Mouse (Mus musculus): ENCODE results near the gene Ncor1. TPM values are rescaled to one million over a fixed set of nuclear protein-coding genes. Genes with fewer than 3 reads are reported as not detected.

The Ncor1 gene
- 73.7 and 76.2 TPM in 2 replicates for polyA plus RNA-seq (2012; rRNA removed)

- Histone ChIP-seq H3K27me3 (ENCODE audit: control insufficient read depth, insufficient read depth, low read length) (no peaks in the 10 kb centered on the region), H3K4me1 (ENCODE audit: control insufficient read depth, insufficient read depth, low read length) (no peaks in the 10 kb centered on the region; the same call in 1 of the 2 replicates), H3K27ac (ENCODE audit: control insufficient read depth, insufficient read depth, low read depth, low read length) (peak within 1 kb of the TSS; percentile 86), H3K4me3 (ENCODE audit: control insufficient read depth, low read depth, low read length) (peak within 1 kb of the TSS; percentile 97), H3K36me3 (ENCODE audit: control insufficient read depth, insufficient read depth, low read length) (no peaks in the 10 kb centered on the region)
- no peak for TF ChIP-seq CTCF (IDR thresholded peaks at IDR 0.05; ENCODE audit: control insufficient read depth, insufficient read depth, insufficient replicate concordance, low read depth, low read length)
- TF ChIP-seq POLR2A (IDR thresholded peaks at IDR 0.05; ENCODE audit: control insufficient read depth, low read depth, low read length) = peak; percentile 75
Observed at GRCm38 (mm10) chr11:62458276-62458724, at the start of gene Ncor1, which contains the start of gene Pigl. Gene Ncor1 (minus strand): TSS chr11:62458541. Gene Pigl (plus strand): TSS chr11:62458460.

DNA sequence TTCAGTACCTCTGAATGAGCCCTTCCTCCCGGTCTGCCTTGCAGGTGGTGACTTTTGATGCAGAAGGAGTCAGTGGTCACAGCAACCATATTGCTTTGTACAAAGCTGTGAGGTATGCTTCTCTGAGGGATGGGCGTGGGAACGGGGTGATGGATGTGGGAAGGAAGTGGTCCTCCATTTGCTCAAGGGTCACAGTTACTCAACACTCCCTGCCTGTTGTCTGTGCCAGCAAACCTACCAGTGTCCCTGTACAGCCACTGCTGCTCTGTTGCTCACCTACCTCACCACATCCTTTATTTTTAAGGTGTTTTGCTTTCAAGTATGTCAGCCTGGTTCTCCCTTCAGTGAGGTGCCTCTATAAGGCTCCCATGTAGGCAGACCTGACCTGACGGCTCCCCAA is 49.3 kb upstream of the Ncor1 start:
- no peak overlapping the region for H3K27ac ChIP-seq (ENCODE audit: control insufficient read depth, insufficient read depth, low read depth, low read length)
- TF ChIP-seq POLR2A (IDR thresholded peaks at IDR 0.05; ENCODE audit: control insufficient read depth, low read depth, low read length) (no peak), CTCF (IDR thresholded peaks at IDR 0.05; ENCODE audit: control insufficient read depth, insufficient read depth, insufficient replicate concordance, low read depth, low read length) (no peak)
- no peaks in the 10 kb centered on the region for H3K36me3 ChIP-seq (ENCODE audit: control insufficient read depth, insufficient read depth, low read length)
- H3K4me3 ChIP-seq (ENCODE audit: control insufficient read depth, low read depth, low read length) = no peak overlapping the region
- H3K4me1 ChIP-seq (ENCODE audit: control insufficient read depth, insufficient read depth, low read length) = no peaks in the 10 kb centered on the region
- H3K27me3 ChIP-seq (ENCODE audit: control insufficient read depth, insufficient read depth, low read length) = no peaks in the 10 kb centered on the region

DNA sequence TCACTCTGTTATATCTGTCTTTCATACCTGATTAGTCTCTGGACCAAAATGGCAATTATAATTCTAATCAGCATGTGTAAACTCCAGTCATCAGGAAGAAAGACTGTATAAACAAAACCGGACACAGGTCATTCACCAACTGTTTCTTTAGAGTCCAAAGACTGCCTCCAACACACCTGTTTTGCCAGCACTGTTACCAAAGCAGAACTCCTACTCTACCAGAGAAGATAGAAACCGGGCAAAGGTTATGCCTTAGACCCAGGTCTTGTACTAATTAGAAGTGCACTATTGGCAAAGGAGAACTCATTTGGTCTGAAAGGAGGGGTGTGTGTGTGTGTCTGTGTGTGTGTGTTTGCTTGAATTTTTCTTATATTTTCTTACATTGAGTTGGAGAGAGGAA is 42.2 kb upstream of the Ncor1 start:
- TF ChIP-seq POLR2A (IDR thresholded peaks at IDR 0.05; ENCODE audit: control insufficient read depth, low read depth, low read length) = no peak
- no peak for TF ChIP-seq CTCF (IDR thresholded peaks at IDR 0.05; ENCODE audit: control insufficient read depth, insufficient read depth, insufficient replicate concordance, low read depth, low read length)
- no peaks in the 10 kb centered on the region for H3K4me1 ChIP-seq (ENCODE audit: control insufficient read depth, insufficient read depth, low read length)
- no peak overlapping the region for H3K27ac ChIP-seq (ENCODE audit: control insufficient read depth, insufficient read depth, low read depth, low read length)

DNA sequence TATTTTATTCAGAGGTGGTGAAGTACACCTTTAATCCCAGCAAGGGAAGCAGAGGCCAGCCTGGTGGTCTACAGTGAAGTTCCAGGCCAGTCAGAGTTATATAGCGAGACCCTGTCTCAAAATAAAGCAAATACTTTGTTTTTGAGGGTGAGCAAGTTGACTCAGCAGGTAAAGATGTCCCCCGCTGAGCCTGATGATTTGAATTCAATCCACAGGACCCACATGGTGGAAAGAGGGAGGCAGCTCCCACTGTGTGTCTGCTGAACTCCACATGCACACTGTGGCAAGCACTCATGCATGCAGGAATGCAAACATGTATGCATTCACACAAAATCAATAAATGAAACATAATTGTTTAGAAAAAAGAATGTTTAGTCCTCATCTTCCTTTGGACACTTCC is 40.5 kb upstream of the Ncor1 start:
- no peaks in the 10 kb centered on the region for H3K4me1 ChIP-seq (ENCODE audit: control insufficient read depth, insufficient read depth, low read length)
- no peak overlapping the region for H3K4me3 ChIP-seq (ENCODE audit: control insufficient read depth, low read depth, low read length)
- H3K36me3 ChIP-seq (ENCODE audit: control insufficient read depth, insufficient read depth, low read length) = no peaks in the 10 kb centered on the region
- no peak overlapping the region for H3K27ac ChIP-seq (ENCODE audit: control insufficient read depth, insufficient read depth, low read depth, low read length)
- TF ChIP-seq POLR2A (IDR thresholded peaks at IDR 0.05; ENCODE audit: control insufficient read depth, low read depth, low read length) = no peak
- TF ChIP-seq CTCF (IDR thresholded peaks at IDR 0.05; ENCODE audit: control insufficient read depth, insufficient read depth, insufficient replicate concordance, low read depth, low read length) = no peak
- no peaks in the 10 kb centered on the region for H3K27me3 ChIP-seq (ENCODE audit: control insufficient read depth, insufficient read depth, low read length)

More for the DNA sequence above, 42.2 kb upstream of the Ncor1 start:
- Histone ChIP-seq H3K4me3 (ENCODE audit: control insufficient read depth, low read depth, low read length) (no peak overlapping the region), H3K36me3 (ENCODE audit: control insufficient read depth, insufficient read depth, low read length) (no peaks in the 10 kb centered on the region), H3K27me3 (ENCODE audit: control insufficient read depth, insufficient read depth, low read length) (no peaks in the 10 kb centered on the region)

DNA sequence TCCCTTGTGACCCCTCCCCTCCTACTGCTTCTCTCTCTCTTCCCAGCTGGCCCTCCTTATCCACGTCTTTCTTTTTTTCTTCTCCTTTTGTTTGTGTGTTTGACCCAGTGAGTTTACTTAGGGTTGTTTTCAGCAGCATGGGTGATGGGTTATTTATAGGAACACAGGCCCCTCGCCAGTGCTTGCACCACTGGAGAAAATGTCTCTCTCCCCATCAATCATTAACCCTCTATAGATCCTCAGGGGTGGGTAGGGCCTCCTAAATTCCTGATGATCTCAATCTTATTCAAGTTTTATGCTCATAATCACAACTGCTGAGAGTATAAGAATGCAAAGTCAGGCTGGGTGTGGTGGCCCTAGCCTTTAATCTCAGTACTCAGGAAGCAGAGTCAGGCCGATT is 38.8 kb upstream of the Ncor1 start:
- Histone ChIP-seq H3K27me3 (ENCODE audit: control insufficient read depth, insufficient read depth, low read length) (no peaks in the 10 kb centered on the region), H3K4me1 (ENCODE audit: control insufficient read depth, insufficient read depth, low read length) (no peaks in the 10 kb centered on the region), H3K27ac (ENCODE audit: control insufficient read depth, insufficient read depth, low read depth, low read length) (no peak overlapping the region), H3K4me3 (ENCODE audit: control insufficient read depth, low read depth, low read length) (no peak overlapping the region), H3K36me3 (ENCODE audit: control insufficient read depth, insufficient read depth, low read length) (no peaks in the 10 kb centered on the region)
- TF ChIP-seq POLR2A (IDR thresholded peaks at IDR 0.05; ENCODE audit: control insufficient read depth, low read depth, low read length) = no peak
- TF ChIP-seq CTCF (IDR thresholded peaks at IDR 0.05; ENCODE audit: control insufficient read depth, insufficient read depth, insufficient replicate concordance, low read depth, low read length) = no peak

DNA sequence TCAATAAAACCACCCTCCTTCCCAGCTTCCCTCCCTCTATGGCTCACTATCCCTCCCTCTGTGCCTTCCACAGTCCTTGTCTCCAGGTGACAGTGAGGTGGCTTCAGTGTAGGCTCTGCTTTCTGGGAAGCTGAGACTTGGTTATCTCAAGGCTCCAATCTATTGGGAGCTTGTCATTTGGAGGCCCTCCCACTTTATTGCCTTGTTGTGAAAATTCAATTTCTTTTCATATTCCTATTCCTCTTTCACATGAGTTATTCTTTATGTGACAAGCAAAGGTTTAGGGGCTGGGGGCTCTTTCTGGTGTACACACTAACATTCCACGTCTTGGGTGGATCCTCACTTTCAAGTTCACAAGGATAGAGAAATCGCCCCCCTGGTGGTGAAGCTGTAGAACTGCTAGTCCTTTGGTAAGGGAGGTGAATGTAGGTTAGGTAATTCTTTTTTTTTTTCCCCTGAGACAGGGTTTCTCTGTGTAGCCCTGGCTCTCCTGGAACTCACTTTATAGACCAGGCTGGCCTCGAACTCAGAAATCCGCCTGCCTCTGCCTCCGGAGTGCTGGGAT is 37.9 kb upstream of the Ncor1 start:
- no peak overlapping the region for H3K27ac ChIP-seq (ENCODE audit: control insufficient read depth, insufficient read depth, low read depth, low read length)
- TF ChIP-seq POLR2A (IDR thresholded peaks at IDR 0.05; ENCODE audit: control insufficient read depth, low read depth, low read length) (no peak), CTCF (IDR thresholded peaks at IDR 0.05; ENCODE audit: control insufficient read depth, insufficient read depth, insufficient replicate concordance, low read depth, low read length) (no peak; the same call in 1 of the 2 replicates)
- no peaks in the 10 kb centered on the region for H3K27me3 ChIP-seq (ENCODE audit: control insufficient read depth, insufficient read depth, low read length)
- no peaks in the 10 kb centered on the region for H3K36me3 ChIP-seq (ENCODE audit: control insufficient read depth, insufficient read depth, low read length)
- no peak overlapping the region for H3K4me3 ChIP-seq (ENCODE audit: control insufficient read depth, low read depth, low read length)
- no peaks in the 10 kb centered on the region for H3K4me1 ChIP-seq (ENCODE audit: control insufficient read depth, insufficient read depth, low read length)

- TF ChIP-seq CTCF (IDR thresholded peaks at IDR 0.05; ENCODE audit: control insufficient read depth, insufficient read depth, insufficient replicate concordance, low read depth, low read length) = no peak
- no peak for TF ChIP-seq POLR2A (IDR thresholded peaks at IDR 0.05; ENCODE audit: control insufficient read depth, low read depth, low read length)
- Histone ChIP-seq H3K27me3 (ENCODE audit: control insufficient read depth, insufficient read depth, low read length) (no peaks in the 10 kb centered on the region), H3K36me3 (ENCODE audit: control insufficient read depth, insufficient read depth, low read length) (no peaks in the 10 kb centered on the region), H3K27ac (ENCODE audit: control insufficient read depth, insufficient read depth, low read depth, low read length) (peak overlapping the region; percentile 3), H3K4me3 (ENCODE audit: control insufficient read depth, low read depth, low read length) (no peak overlapping the region), H3K4me1 (ENCODE audit: control insufficient read depth, insufficient read depth, low read length) (no peaks in the 10 kb centered on the region)
Observed at GRCm38 (mm10) chr11:62495276-62495801, 37.0 kb upstream of the Ncor1 start.

Data from testis, adult 2 months (tissue).